Mouse (Mus musculus) neural tube, embryonic 14.5 days (tissue): ENCODE data around the gene Lcor. TPM values are rescaled to one million over a fixed set of nuclear protein-coding genes. Genes with fewer than 3 reads are reported as not detected.

Experiments used
- ATAC-seq: fragments of 200-750 bp; cut with Nextera tagmentation; 2 replicates; pipeline ENCODE4 v1.8.0; 2017; ENCODE audit warnings: low read depth, mild to moderate bottlenecking, moderate TSS enrichment, moderate library complexity
- H3K27ac ChIP-seq: fragments of 300-500 bp; sonication (generic); 2 replicates; pipeline ENCODE4 v1.5.1; 2014; ENCODE audit warnings: low read depth, mild to moderate bottlenecking, control low read depth, low read length, moderate library complexity, mixed read lengths
- H3K27me3 ChIP-seq: fragments of 300-500 bp; sonication (generic); 2 replicates; pipeline ENCODE4 v1.6.1; 2014; ENCODE audit warnings: low read length; ENCODE audit not compliant: control insufficient read depth, insufficient read depth
- H3K36me3 ChIP-seq: fragments of 300-500 bp; sonication (generic); 2 replicates; pipeline ENCODE4 v1.6.1; 2014; ENCODE audit warnings: low read length, mixed read lengths; ENCODE audit not compliant: control insufficient read depth, insufficient read depth
- H3K4me1 ChIP-seq: fragments of 300-500 bp; sonication (generic); 2 replicates; pipeline ENCODE4 v1.6.1; 2014; ENCODE audit warnings: low read length; ENCODE audit not compliant: control insufficient read depth, insufficient read depth
- H3K4me2 ChIP-seq: fragments of 300-500 bp; sonication (generic); 2 replicates; pipeline ENCODE4 v1.6.1; 2014; ENCODE audit warnings: mild to moderate bottlenecking, low read depth, low read length, control low read depth
- H3K4me3 ChIP-seq: fragments of 300-500 bp; sonication (generic); 2 replicates; pipeline ENCODE4 v1.5.1; 2014; ENCODE audit warnings: low read depth, low read length, control low read depth, mixed read lengths
- H3K9ac ChIP-seq: fragments of 300-500 bp; sonication (generic); replicated peaks from 2 replicates; pipeline ENCODE4 v1.6.1; 2014; ENCODE audit warnings: low read depth, mild to moderate bottlenecking, control low read depth, low read length, mixed read lengths
- H3K9me3 ChIP-seq: fragments of 300-500 bp; sonication (generic); 2 replicates; pipeline ENCODE4 v1.6.1; 2016; ENCODE audit warnings: low read length; ENCODE audit not compliant: control insufficient read depth
- WGBS: fragments of 180-500 bp; shearing (Covaris S2); extraction: QIAGEN DNeasy Blood & Tissue Kit; methylation state at CpG from one replicate; pipeline ENCODE4 v1.1.7; 2014; 5-methylcytosine and 5-hydroxymethylcytosine counted together
- polyA plus RNA-seq: library from polyadenylated mRNA; unstranded; fragments of >200 nt; fragmentation: Nextera tagmentation; extraction: Ambion mirVana; gene quantifications from 2 replicates; pipeline ENCODE4 v1.2.1, GENCODE M21; 2014

The Lcor gene
- polyA plus RNA-seq, 1 experiment from 2014 or later: 19.3 TPM

GRCm38 (mm10) chr19:41522246-41522645 is 39.8 kb downstream of the Lcor start:
- no peaks in the 10 kb centered on the region for H3K36me3 ChIP-seq
- H3K4me1 ChIP-seq: no peaks in the 10 kb centered on the region
- no peaks in the 10 kb centered on the region for H3K9me3 ChIP-seq
- no peaks in the 10 kb centered on the region for H3K27me3 ChIP-seq
- 27% methylated on average over 2 of the region's 2 CpGs for WGBS
- no peak overlapping the region for H3K27ac ChIP-seq
- no peak overlapping the region for H3K4me2 ChIP-seq
- ATAC-seq: no peak
- no peak overlapping the region for H3K9ac ChIP-seq
- no peak overlapping the region for H3K4me3 ChIP-seq

- Histone ChIP-seq H3K4me1 (no peaks in the 10 kb centered on the region), H3K4me3 (no peak overlapping the region), H3K36me3 (no peaks in the 10 kb centered on the region), H3K9me3 (no peaks in the 10 kb centered on the region), H3K27me3 (no peaks in the 10 kb centered on the region), H3K9ac (no peak overlapping the region), H3K27ac (no peak overlapping the region), H3K4me2 (no peak overlapping the region)
- ATAC-seq: no peak
- WGBS: 92% methylated on average over 3 of the region's 3 CpGs
Observed at GRCm38 (mm10) chr19:41523798-41524563, 41.5 kb downstream of the Lcor start.

GRCm38 (mm10) chr19:41529169-41529568 is 46.7 kb downstream of the Lcor start:
- no peak overlapping the region for H3K4me2 ChIP-seq
- no peaks in the 10 kb centered on the region for H3K27me3 ChIP-seq
- ATAC-seq: no peak
- H3K4me1 ChIP-seq: no peaks in the 10 kb centered on the region
- H3K36me3 ChIP-seq: no peaks in the 10 kb centered on the region
- no peak overlapping the region for H3K9ac ChIP-seq
- no peak overlapping the region for H3K27ac ChIP-seq
- H3K4me3 ChIP-seq: no peak overlapping the region
- no peaks in the 10 kb centered on the region for H3K9me3 ChIP-seq
- 95% methylated on average over 3 of the region's 3 CpGs for WGBS

GRCm38 (mm10) chr19:41534021-41534420 is 51.6 kb downstream of the Lcor start:
- H3K4me3 ChIP-seq: no peak overlapping the region
- H3K9me3 ChIP-seq: no peaks in the 10 kb centered on the region
- no peak overlapping the region for H3K9ac ChIP-seq
- no peak for ATAC-seq
- WGBS: 90% methylated on average over 3 of the region's 3 CpGs
- H3K36me3 ChIP-seq: no peaks in the 10 kb centered on the region
- H3K4me1 ChIP-seq: no peaks in the 10 kb centered on the region
- H3K27me3 ChIP-seq: no peaks in the 10 kb centered on the region
- no peak overlapping the region for H3K4me2 ChIP-seq
- no peak overlapping the region for H3K27ac ChIP-seq

- Histone ChIP-seq H3K27me3 (no peaks in the 10 kb centered on the region), H3K4me1 (no peaks in the 10 kb centered on the region), H3K36me3 (peaks cover 13% of the 10 kb centered on the region; the same call in 1 of the 2 replicates), H3K4me3 (no peak overlapping the region), H3K9ac (no peak overlapping the region), H3K27ac (no peak overlapping the region), H3K9me3 (no peaks in the 10 kb centered on the region), H3K4me2 (no peak overlapping the region)
- ATAC-seq: no peak
- 83% methylated on average over 4 of the region's 4 CpGs for WGBS
Observed at GRCm38 (mm10) chr19:41556981-41557380, 74.5 kb downstream of the Lcor start.

- H3K27ac ChIP-seq: no peak overlapping the region
- 89% methylated on average over 4 of the region's 4 CpGs for WGBS
- ATAC-seq: no peak
Observed at GRCm38 (mm10) chr19:41557491-41557890, 75.1 kb downstream of the Lcor start.

GRCm38 (mm10) chr19:41558891-41559486 is 76.6 kb downstream of the Lcor start:
- H3K9me3 ChIP-seq: no peaks in the 10 kb centered on the region
- H3K4me2 ChIP-seq: no peak overlapping the region
- H3K4me1 ChIP-seq: no peaks in the 10 kb centered on the region
- H3K27me3 ChIP-seq: no peaks in the 10 kb centered on the region
- peaks cover 13% of the 10 kb centered on the region; the same call in 1 of the 2 replicates for H3K36me3 ChIP-seq
- no peak overlapping the region for H3K4me3 ChIP-seq
- H3K27ac ChIP-seq: no peak overlapping the region
- ATAC-seq: no peak
- 83% methylated on average over 9 of the region's 9 CpGs for WGBS
- no peak overlapping the region for H3K9ac ChIP-seq

More at GRCm38 (mm10) chr19:41557491-41557890, 75.1 kb downstream of the Lcor start:
- Histone ChIP-seq H3K27me3 (no peaks in the 10 kb centered on the region), H3K9ac (no peak overlapping the region), H3K9me3 (no peaks in the 10 kb centered on the region), H3K4me1 (no peaks in the 10 kb centered on the region), H3K4me3 (no peak overlapping the region), H3K36me3 (peaks cover 13% of the 10 kb centered on the region; the same call in 1 of the 2 replicates), H3K4me2 (no peak overlapping the region)

GRCm38 (mm10) chr19:41560856-41561255 is 78.4 kb downstream of the Lcor start:
- H3K9ac ChIP-seq: no peak overlapping the region
- no peaks in the 10 kb centered on the region for H3K9me3 ChIP-seq
- H3K4me3 ChIP-seq: no peak overlapping the region
- H3K27me3 ChIP-seq: no peaks in the 10 kb centered on the region
- WGBS: 95% methylated on average over 3 of the region's 3 CpGs
- H3K27ac ChIP-seq: no peak overlapping the region
- no peaks in the 10 kb centered on the region for H3K4me1 ChIP-seq
- no peak for ATAC-seq
- peaks cover 13% of the 10 kb centered on the region; the same call in 1 of the 2 replicates for H3K36me3 ChIP-seq
- no peak overlapping the region for H3K4me2 ChIP-seq

- 84% methylated on average over 2 of the region's 2 CpGs for whole genome bisulfite sequencing
- H3K9ac ChIP-seq: no peak overlapping the region
- H3K4me3 ChIP-seq: no peak overlapping the region
- no peak overlapping the region for H3K4me2 ChIP-seq
- no peaks in the 10 kb centered on the region for H3K27me3 ChIP-seq
- no peak for ATAC-seq
- H3K27ac ChIP-seq: no peak overlapping the region
- no peaks in the 10 kb centered on the region for H3K36me3 ChIP-seq
- H3K9me3 ChIP-seq: no peaks in the 10 kb centered on the region
- H3K4me1 ChIP-seq: no peaks in the 10 kb centered on the region
Observed at GRCm38 (mm10) chr19:41568791-41569190, 86.4 kb downstream of the Lcor start.
